Mouse (Mus musculus): Measurements from ENCODE around the gene Lrrfip1. TPM values are rescaled to one million over a fixed set of nuclear protein-coding genes. Genes with fewer than 3 reads are reported as not detected.

The Lrrfip1 gene
- polyA plus RNA-seq, 1 experiment from 2014 or later = 45.3 TPM

DNA sequence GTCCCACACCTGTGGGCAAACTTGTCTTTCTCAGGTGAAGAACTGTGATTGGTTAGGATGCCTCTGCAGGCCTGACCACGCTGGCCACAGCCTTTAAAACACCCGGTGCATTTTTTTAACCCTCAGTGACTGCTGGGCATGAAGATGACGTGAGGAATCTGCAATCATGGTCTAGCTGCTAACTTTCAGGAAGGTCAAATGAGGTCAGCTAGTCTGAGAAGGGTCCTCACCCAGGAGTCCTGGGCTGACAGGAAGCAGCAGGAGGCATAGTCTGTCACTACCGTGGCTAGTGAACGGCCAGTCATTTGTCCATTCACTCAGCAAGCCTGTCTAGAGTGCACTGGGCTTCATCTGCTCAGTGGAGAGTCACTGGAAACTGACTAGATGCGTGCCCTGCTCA lies 93.9 kb downstream of the Lrrfip1 start:
- Histone ChIP-seq H3K4me1 (no peaks in the 10 kb centered on the region), H3K27me3 (replicated peaks) (no peaks in the 10 kb centered on the region), H3K36me3 (no peaks in the 10 kb centered on the region), H3K4me3 (replicated peaks) (no peak overlapping the region), H3K9ac (replicated peaks) (no peak overlapping the region), H3K27ac (replicated peaks) (no peak overlapping the region), H3K4me2 (no peak overlapping the region), H3K9me3 (replicated peaks) (no peaks in the 10 kb centered on the region)
- ATAC-seq (ENCODE audit: low FRiP score) = no peak
- WGBS = 63% methylated on average over 6 of the region's 6 CpGs

DNA sequence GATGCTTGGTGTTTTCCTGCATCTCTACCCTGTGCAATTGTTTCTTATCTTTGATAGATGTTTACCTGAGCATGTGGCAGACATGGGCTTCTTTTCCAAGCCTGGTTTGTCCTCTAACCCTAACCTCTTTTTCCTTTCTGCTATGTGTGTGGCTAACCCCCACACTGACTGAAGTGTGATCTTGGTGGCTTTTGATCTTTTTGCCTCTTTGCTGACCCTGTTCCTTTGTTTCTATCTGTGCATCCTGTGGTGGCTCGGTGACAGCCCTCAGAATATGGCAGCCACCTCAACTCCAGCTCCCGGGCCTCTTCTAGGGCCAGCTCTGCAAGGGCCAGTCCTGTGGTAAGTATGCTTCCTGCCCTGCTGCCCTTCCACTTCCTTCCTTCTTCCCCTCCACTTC lies 94.8 kb downstream of the Lrrfip1 start:
- H3K4me3 ChIP-seq (replicated peaks) = no peak overlapping the region
- H3K4me1 ChIP-seq = no peaks in the 10 kb centered on the region
- ATAC-seq (ENCODE audit: low FRiP score) = no peak
- H3K4me2 ChIP-seq = no peak overlapping the region
- no peak overlapping the region for H3K9ac ChIP-seq (replicated peaks)
- no peak overlapping the region for H3K27ac ChIP-seq (replicated peaks)
- H3K27me3 ChIP-seq (replicated peaks) = no peaks in the 10 kb centered on the region
- H3K9me3 ChIP-seq (replicated peaks) = no peaks in the 10 kb centered on the region
- H3K36me3 ChIP-seq = no peaks in the 10 kb centered on the region
- WGBS = 63% methylated on average over 2 of the region's 2 CpGs

DNA sequence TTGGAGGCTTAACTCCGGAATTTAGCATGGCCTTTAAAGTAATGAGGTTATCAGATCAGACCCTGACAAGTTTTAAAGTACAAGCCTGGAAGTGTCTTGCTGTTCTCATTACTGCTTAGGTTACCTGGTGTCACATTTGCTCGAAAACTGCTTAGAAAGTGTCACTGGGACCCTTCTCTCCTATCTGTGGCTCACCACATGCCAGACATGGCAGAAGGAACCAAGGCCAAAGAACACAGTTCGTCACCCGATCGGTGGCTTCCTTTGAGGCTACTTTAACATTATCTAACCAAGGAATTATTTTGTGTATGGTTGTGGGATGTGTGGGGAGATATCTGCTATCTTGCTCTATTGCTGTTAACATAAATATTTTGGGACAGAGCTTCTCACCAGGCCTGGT lies 95.5 kb downstream of the Lrrfip1 start:
- Histone ChIP-seq H3K4me3 (replicated peaks) (no peak overlapping the region), H3K27ac (replicated peaks) (no peak overlapping the region), H3K36me3 (no peaks in the 10 kb centered on the region), H3K27me3 (replicated peaks) (no peaks in the 10 kb centered on the region), H3K9me3 (replicated peaks) (no peaks in the 10 kb centered on the region), H3K9ac (replicated peaks) (no peak overlapping the region), H3K4me2 (no peak overlapping the region), H3K4me1 (no peaks in the 10 kb centered on the region)
- ATAC-seq (ENCODE audit: low FRiP score) = no peak
- 87% methylated on average over 5 of the region's 5 CpGs for WGBS

DNA sequence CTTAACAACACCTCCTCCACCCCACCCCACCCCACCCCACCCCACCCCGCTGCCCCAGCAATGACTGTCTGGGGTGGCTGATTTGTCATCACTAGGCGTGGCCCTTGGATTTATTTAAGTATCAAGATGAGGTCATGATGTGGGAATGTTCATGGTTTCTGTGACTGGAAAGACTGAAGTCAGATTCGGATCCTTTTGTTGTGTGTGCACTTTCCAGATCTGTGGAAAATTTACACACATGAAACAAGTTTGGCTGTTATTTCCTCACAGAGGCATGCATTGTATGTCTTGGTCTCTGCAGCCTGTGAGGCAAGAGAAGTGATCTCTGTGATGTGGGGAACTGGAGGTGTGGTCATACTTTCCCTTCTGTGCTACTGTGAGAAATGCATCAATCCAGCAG lies 96.7 kb downstream of the Lrrfip1 start:
- H3K9me3 ChIP-seq (replicated peaks) = no peaks in the 10 kb centered on the region
- WGBS = 77% methylated on average over 3 of the region's 3 CpGs
- ATAC-seq (ENCODE audit: low FRiP score) = no peak

DNA sequence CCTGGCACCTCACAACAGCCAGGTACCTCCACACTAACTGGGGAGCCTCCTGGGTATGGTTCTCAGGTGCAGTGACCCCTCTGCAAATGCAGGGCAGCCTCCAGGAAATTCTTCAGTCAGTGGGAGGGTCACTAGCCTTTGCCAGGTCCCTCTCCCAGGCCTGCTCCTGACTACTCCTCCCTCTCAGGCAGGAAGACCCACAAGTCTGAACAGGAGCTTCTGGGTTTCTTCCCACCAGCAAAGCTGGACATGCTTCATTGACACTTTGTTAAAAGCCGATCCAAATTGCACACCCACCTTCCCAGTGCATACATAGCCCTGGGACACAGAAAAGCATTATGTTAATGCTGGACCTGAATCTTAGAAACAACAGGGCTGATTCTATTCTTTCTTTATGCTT lies 97.3 kb downstream of the Lrrfip1 start:
- H3K36me3 ChIP-seq = no peaks in the 10 kb centered on the region
- ATAC-seq (ENCODE audit: low FRiP score) = no peak

More for the DNA sequence above, 96.7 kb downstream of the Lrrfip1 start:
- Histone ChIP-seq H3K36me3 (no peaks in the 10 kb centered on the region), H3K27me3 (replicated peaks) (no peaks in the 10 kb centered on the region), H3K9ac (replicated peaks) (no peak overlapping the region), H3K4me1 (no peaks in the 10 kb centered on the region), H3K27ac (replicated peaks) (no peak overlapping the region), H3K4me2 (no peak overlapping the region), H3K4me3 (replicated peaks) (no peak overlapping the region)

DNA sequence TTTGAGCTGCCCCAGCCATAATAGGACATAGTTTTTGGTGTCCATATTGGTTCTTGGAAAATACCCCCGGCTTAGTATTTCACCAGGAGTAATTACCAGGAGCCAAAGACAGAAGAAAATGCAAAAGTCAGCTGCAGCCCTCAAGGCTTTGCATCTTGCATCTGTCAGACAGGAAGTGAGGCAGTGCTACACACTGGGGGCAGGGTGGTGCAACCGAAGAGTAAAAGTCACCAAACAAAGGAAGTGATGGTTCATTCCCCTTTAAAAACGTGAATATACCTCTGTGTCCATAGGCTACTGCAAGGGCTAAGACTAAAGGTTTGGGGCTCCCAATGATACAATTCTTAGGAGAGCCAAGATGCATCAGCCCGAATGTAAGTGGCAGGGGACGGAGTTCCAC lies 98.0 kb downstream of the Lrrfip1 start:
- Histone ChIP-seq H3K9me3 (replicated peaks) (no peaks in the 10 kb centered on the region), H3K4me3 (replicated peaks) (no peak overlapping the region), H3K27me3 (replicated peaks) (no peaks in the 10 kb centered on the region), H3K27ac (replicated peaks) (no peak overlapping the region), H3K4me2 (no peak overlapping the region), H3K36me3 (0 out of 2 replicates have a peak, but pooled peaks cover 5% of the 10 kb centered on the region), H3K4me1 (no peaks in the 10 kb centered on the region), H3K9ac (replicated peaks) (no peak overlapping the region)
- no peak for ATAC-seq (ENCODE audit: low FRiP score)
- 83% methylated on average over 5 of the region's 5 CpGs for WGBS

More for the DNA sequence above, 97.3 kb downstream of the Lrrfip1 start:
- no peak overlapping the region for H3K27ac ChIP-seq (replicated peaks)
- H3K4me2 ChIP-seq = no peak overlapping the region
- no peaks in the 10 kb centered on the region for H3K27me3 ChIP-seq (replicated peaks)
- H3K4me1 ChIP-seq = no peaks in the 10 kb centered on the region
- no peak overlapping the region for H3K4me3 ChIP-seq (replicated peaks)
- no peak overlapping the region for H3K9ac ChIP-seq (replicated peaks)
- WGBS = 75% methylated on average over 1 of the region's 1 CpGs
- H3K9me3 ChIP-seq (replicated peaks) = no peaks in the 10 kb centered on the region

DNA sequence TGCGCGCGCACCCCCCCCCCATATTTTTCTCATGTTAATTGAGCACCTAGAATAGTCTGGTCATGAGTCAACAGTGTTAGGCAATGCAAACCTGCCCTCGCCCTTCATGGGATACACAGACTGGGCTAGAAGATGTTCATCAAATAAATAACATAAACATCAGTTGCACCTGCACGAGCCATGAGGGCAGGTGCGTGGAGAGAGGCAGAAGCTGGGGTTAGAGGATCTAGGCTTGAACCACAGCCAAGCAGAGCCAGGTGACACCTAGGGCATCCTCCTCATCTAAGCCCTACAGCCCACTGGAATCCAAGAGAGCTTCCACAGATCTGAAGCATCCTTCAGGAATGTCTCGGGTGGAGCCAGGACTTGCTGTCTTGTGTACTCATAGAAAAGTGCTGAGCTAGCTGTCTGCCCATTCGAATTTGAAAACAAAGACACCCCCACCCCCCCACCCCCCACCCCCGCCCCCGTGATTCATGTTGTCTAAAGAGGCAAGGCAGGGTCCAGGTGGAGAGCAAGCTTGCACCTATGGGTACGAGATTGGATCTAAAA lies 98.8 kb downstream of the Lrrfip1 start:
- Histone ChIP-seq H3K9ac (replicated peaks) (no peak overlapping the region), H3K27me3 (replicated peaks) (no peaks in the 10 kb centered on the region), H3K36me3 (0 out of 2 replicates have a peak, but pooled peaks cover 5% of the 10 kb centered on the region), H3K4me1 (no peaks in the 10 kb centered on the region), H3K9me3 (replicated peaks) (no peaks in the 10 kb centered on the region), H3K4me3 (replicated peaks) (no peak overlapping the region), H3K27ac (replicated peaks) (no peak overlapping the region), H3K4me2 (no peak overlapping the region)
- 93% methylated on average over 11 of the region's 11 CpGs for WGBS
- no peak for ATAC-seq (ENCODE audit: low FRiP score)

DNA sequence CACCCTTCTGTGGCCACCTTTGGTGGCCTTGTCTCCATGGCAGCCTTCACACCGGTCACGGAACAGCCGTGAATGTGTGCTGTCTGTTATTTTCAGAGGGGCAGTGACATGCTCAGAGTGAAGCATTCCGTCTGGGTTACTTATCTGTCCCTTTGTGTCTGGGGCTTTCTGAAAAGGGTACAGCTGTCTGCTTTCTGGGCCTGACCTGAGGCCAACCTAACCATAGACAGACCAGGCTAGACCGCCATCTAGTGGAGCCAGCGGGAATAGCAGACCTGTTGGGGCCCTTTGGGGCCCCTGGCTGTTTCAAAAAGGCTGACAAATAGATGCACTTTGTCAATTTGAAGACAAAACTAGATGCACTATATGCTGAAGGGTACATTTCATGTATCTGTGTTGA lies 100.3 kb downstream of the Lrrfip1 start:
- H3K4me3 ChIP-seq (replicated peaks) = no peak overlapping the region
- no peaks in the 10 kb centered on the region for H3K27me3 ChIP-seq (replicated peaks)
- 6% methylated on average over 6 of the region's 6 CpGs for WGBS
- no peak for ATAC-seq (ENCODE audit: low FRiP score)
- H3K4me2 ChIP-seq = no peak overlapping the region
- H3K4me1 ChIP-seq = no peaks in the 10 kb centered on the region
- H3K9me3 ChIP-seq (replicated peaks) = no peaks in the 10 kb centered on the region
- no peak overlapping the region for H3K9ac ChIP-seq (replicated peaks)
- peaks cover 14% of the 10 kb centered on the region for H3K36me3 ChIP-seq
- H3K27ac ChIP-seq (replicated peaks) = no peak overlapping the region

DNA sequence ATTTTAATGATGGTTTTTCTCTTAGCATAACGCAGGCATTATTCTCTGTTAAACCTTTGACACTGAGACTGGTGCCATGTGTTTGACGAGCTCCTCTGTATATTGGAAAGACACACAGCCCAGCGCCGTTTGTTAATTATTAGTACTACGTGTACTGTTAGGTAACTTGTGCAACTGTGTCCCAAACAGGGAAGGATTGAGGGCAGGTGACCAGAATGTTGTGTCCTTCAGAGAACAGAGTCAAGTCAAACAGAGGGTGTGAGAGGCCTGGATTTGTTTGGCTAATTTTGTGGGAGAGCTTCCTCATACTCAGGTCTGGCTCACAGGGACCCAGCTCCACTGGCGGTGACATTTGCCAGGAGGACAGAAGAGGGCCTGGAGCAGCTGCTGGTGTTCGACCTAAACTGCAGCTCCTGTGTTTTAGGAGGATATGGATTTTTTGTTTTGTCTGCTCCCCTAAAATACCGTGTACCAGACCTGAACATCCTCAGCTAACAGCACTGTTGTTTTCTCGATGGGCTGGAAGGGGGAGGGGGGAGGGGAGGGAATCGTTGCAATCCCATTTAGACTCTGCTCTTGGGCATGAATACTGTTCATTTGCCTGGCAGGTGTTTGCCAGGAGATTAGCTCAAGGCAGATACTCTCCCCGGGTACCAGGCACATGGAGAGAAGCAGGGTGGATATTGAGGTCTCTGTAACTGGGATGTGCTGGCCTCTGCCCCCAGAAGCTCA lies 103.3 kb downstream of the Lrrfip1 start:
- Histone ChIP-seq H3K9me3 (replicated peaks) (no peaks in the 10 kb centered on the region), H3K36me3 (peaks cover 28% of the 10 kb centered on the region), H3K27ac (replicated peaks) (no peak overlapping the region), H3K4me2 (no peak overlapping the region), H3K27me3 (replicated peaks) (no peaks in the 10 kb centered on the region), H3K9ac (replicated peaks) (no peak overlapping the region), H3K4me1 (no peaks in the 10 kb centered on the region), H3K4me3 (replicated peaks) (no peak overlapping the region)
- WGBS = 75% methylated on average over 11 of the region's 11 CpGs
- no peak for ATAC-seq (ENCODE audit: low FRiP score)

DNA sequence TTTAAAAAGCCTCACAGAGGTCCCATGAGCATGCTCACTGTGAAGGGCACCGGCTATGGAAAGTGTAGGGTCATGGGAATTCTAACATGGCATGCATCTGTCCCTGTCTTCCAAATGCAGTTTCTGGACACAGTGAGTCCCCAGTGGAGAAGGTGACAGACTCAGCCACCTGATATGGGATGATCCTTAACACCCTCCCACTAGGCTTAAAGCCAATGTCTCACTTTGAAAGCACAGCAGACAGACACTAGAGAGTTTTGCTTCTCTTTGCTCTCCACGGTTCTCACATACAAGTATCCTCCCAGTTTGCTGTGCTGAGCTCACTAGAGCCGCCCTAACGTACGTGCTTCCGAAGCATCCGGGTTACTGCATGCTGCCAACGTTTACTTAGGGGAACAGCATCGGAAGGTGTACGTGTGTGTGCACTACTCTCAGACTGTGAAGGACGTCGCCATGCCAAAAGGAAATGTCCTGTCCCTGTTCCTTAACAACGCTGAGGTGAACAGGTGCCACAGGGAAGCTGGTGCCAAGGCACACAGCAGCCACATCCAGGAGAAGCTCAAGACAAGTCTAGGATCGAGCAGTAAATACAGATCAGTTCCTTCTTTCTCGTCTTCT lies 104.9 kb downstream of the Lrrfip1 start:
- Histone ChIP-seq H3K4me2 (no peak overlapping the region), H3K36me3 (peaks cover 41% of the 10 kb centered on the region), H3K27ac (replicated peaks) (no peak overlapping the region), H3K27me3 (replicated peaks) (no peaks in the 10 kb centered on the region), H3K9ac (replicated peaks) (no peak overlapping the region), H3K4me1 (no peaks in the 10 kb centered on the region), H3K4me3 (replicated peaks) (no peak overlapping the region), H3K9me3 (replicated peaks) (no peaks in the 10 kb centered on the region)
- no peak for ATAC-seq (ENCODE audit: low FRiP score)
- 93% methylated on average over 15 of the region's 15 CpGs for WGBS

DNA sequence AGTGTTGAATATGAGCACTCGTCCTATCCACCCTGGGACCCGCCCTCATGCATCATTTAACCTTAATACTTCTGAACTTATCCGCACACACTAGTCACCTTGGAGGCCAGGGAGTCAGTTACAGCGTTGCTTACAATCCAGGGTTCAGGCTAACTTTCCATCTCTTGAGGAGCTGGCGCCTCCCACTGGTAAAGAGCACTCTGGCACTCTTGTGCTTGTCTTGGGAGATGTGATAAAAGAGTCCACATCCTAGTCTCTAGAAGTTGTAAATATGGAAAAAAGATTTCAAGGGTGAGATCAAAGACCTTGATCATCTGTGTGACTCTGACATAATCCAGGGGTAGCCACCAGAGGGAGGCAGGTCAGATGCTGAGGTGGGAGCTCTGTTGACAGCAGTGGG lies 109.0 kb downstream of the Lrrfip1 start:
- Histone ChIP-seq H3K4me3 (replicated peaks) (no peak overlapping the region), H3K27me3 (replicated peaks) (no peaks in the 10 kb centered on the region), H3K4me1 (no peaks in the 10 kb centered on the region), H3K36me3 (peaks cover 50% of the 10 kb centered on the region), H3K9me3 (replicated peaks) (no peaks in the 10 kb centered on the region), H3K27ac (replicated peaks) (no peak overlapping the region), H3K4me2 (no peak overlapping the region), H3K9ac (replicated peaks) (no peak overlapping the region)
- ATAC-seq (ENCODE audit: low FRiP score) = no peak
- 72% methylated on average over 5 of the region's 5 CpGs for WGBS

DNA sequence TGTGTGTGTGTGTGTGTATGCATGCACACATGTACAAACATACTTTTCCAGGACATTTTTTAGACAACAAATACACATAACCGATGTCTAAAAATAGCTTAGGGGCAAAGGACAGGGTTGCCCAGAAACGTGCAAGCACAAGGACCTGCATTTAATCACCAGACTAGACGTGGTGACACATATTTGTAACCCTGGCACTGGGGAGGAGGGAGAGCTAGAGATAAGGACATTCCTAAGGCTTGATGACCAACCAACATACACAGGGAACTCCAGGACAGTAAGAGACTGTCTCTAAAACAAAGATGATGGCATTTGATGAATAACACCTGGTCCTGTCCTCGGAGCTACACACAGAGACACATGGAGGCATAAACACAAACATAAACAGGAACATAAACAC lies 110.8 kb downstream of the Lrrfip1 start:
- Histone ChIP-seq H3K9me3 (replicated peaks) (no peaks in the 10 kb centered on the region), H3K4me2 (no peak overlapping the region), H3K36me3 (peaks cover 45% of the 10 kb centered on the region), H3K27ac (replicated peaks) (no peak overlapping the region), H3K4me1 (no peaks in the 10 kb centered on the region), H3K4me3 (replicated peaks) (no peak overlapping the region), H3K27me3 (replicated peaks) (no peaks in the 10 kb centered on the region), H3K9ac (replicated peaks) (no peak overlapping the region)
- WGBS = 78% methylated on average over 4 of the region's 4 CpGs
- ATAC-seq (ENCODE audit: low FRiP score) = no peak
